8 mouse cellular contexts compared by ENCODE assay signal in the genomic region with DNA sequence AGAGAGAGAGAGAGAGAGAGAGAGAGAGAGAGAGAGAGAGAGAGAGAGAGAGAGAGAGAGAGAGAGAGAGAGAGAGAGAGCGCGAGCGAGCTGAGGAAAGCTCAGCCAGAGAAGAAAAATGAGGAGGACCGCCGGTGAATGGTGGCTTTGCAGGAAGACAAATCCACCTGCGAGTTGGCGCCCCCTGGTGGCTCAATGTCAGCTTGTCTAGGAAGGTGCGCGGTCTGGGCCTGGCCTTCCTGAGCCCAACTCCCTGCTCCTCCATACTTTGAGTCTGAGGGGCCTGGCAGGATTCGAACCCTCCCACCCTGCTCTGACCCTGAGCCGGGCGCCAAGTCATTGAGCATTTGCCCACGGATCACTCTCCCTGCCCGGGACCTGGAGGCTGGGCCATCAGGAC. TPM values are rescaled to one million over a fixed set of nuclear protein-coding genes. Genes with fewer than 3 reads are reported as not detected.
A peak's percentile ranks its signal among the peaks of the same experiment; 100 is the strongest.
DNase-seq lines count a peak whose midpoint lies in the region; ATAC-seq lines count a peak whose summit lies in the region.

No protein-coding gene starts in this region.

- H3K9me3 ChIP-seq in midbrain, embryonic 12.5 days = no peaks in the 10 kb centered on the region

- H3K27me3 ChIP-seq in midbrain, embryonic 12.5 days = peaks cover 91% of the 10 kb centered on the region

- peak overlapping the region; percentile 55; the same call in 1 of the 2 replicates for H3K4me3 ChIP-seq in midbrain, embryonic 12.5 days

- 9% methylated on average over 14 of the region's 14 CpGs for WGBS in midbrain, embryonic 12.5 days

- H3K36me3 ChIP-seq in midbrain, embryonic 12.5 days = no peaks in the 10 kb centered on the region

- peak overlapping the region; percentile 65 for H3K4me2 ChIP-seq in midbrain, embryonic 12.5 days (replicated peaks)

- H3K9ac ChIP-seq in midbrain, embryonic 12.5 days (replicated peaks) = peak overlapping the region; percentile 77

- peaks cover 45% of the 10 kb centered on the region for H3K4me1 ChIP-seq in midbrain, embryonic 12.5 days

- DNase-seq in adrenal gland, adult 8-10 months = peak; percentile 71
- DNase-seq in embryo, embryonic 9.5 days (ENCODE audit: extremely low spot score) = peak; percentile 91
- DNase-seq in gonadal fat pad, adult 2 months (ENCODE audit: low read depth) = peak; percentile 6
- DNase-seq in kidney, adult 11 months = peak; percentile 70
- peak; percentile 97 for DNase-seq in left cerebral cortex, postnatal 4 days
- peak; percentile 65 for DNase-seq in spleen, adult 12 weeks (ENCODE audit: low spot score)

- 0 out of 2 replicates have a peak, but pooled peaks have one; percentile 5 for ATAC-seq in midbrain, embryonic 12.5 days (ENCODE audit: low FRiP score, low read depth)
- ATAC-seq in monocyte, adult 5-6 weeks (replicated peaks; ENCODE audit: insufficient number of reproducible peaks, low FRiP score, low TSS enrichment, poor library complexity, severe bottlenecking) = no peak

- intact Hi-C loops in left cerebral cortex, postnatal 4 days (cut with DNase I) = loop anchor here (5.0 kb wide), 1 partner anchor 288 kb away; no protein-coding TSS in a partner anchor

- no peak overlapping the region; the same call in 1 of the 2 replicates for H3K27ac ChIP-seq in midbrain, embryonic 12.5 days (replicated peaks)

RNA-seq across cellular contexts. Expression of a gene that starts 9.2 kb away (rescaled TPM):
- total RNA-seq in adrenal gland, adult 8-10 months (2022) = not detected
- not detected in 2 replicates for polyA plus RNA-seq in gonadal fat pad, adult 2 months (2012; rRNA removed)
- total RNA-seq in left cerebral cortex, postnatal 4 days (2021) = 1 to 10 TPM in 1 of 2 experiments, under 1 TPM in 1; 0.86 to 1.4 TPM
- 45.2 and 51.9 TPM in 2 replicates for polyA plus RNA-seq in midbrain, embryonic 12.5 days (2016; fragmentation: Nextera tagmentation; extraction: Ambion mirVana)
- not detected in 3 replicates for total RNA-seq in monocyte, adult 5-6 weeks (2017)

RNA-seq across cellular contexts. Expression of a gene that starts 31.9 kb away (rescaled TPM):
- total RNA-seq in adrenal gland, adult 8-10 months (2022) = 100 to 1,000 TPM in 3 of 4 experiments, 10 to 100 TPM in 1; 96.5 to 107 (median 105) TPM
- 6.5 and 13.1 TPM in 2 replicates for polyA plus RNA-seq in gonadal fat pad, adult 2 months (2012; rRNA removed)
- 1 to 10 TPM; 2.4 to 3.7 TPM for total RNA-seq in left cerebral cortex, postnatal 4 days (2021)
- polyA plus RNA-seq in midbrain, embryonic 12.5 days (2016; fragmentation: Nextera tagmentation; extraction: Ambion mirVana) = 6.4 and 7.5 TPM in 2 replicates
- not detected in 3 replicates for total RNA-seq in monocyte, adult 5-6 weeks (2017)

RNA-seq across cellular contexts. Expression of a gene that starts 35.6 kb away (rescaled TPM):
- total RNA-seq in adrenal gland, adult 8-10 months (2022) = under 1 TPM in 1 of 4 experiments, not detected in 3; 0.35 TPM
- 0.58 TPM in 1 of 2 replicates, not detected in the other for polyA plus RNA-seq in gonadal fat pad, adult 2 months (2012; rRNA removed)
- total RNA-seq in left cerebral cortex, postnatal 4 days (2021) = not detected
- not detected in 2 replicates for polyA plus RNA-seq in midbrain, embryonic 12.5 days (2016; fragmentation: Nextera tagmentation; extraction: Ambion mirVana)
- not detected in 3 replicates for total RNA-seq in monocyte, adult 5-6 weeks (2017)

Comparison
In these comparisons a context has a peak if more than half of its experiments do, and no peak if none do; other contexts are left out.
1. DNase-seq: peak in every context shown above with its lines; median percentile 97 in left cerebral cortex, postnatal 4 days; 91 in embryo, embryonic 9.5 days; 71 in adrenal gland, adult 8-10 months; 70 in kidney, adult 11 months; 65 in spleen, adult 12 weeks; 6 in gonadal fat pad, adult 2 months.
2. RNA of a gene that starts 31.9 kb away (total RNA-seq): 96.5 to 107 TPM in adrenal gland, adult 8-10 months; 2.4 to 3.7 TPM in left cerebral cortex, postnatal 4 days and not detected in monocyte, adult 5-6 weeks; every median in the first group is over 10 times any median in the second.